Mouse (Mus musculus) forebrain, embryonic 11.5 days (tissue): ENCODE results near the gene Arid1a. TPM values are rescaled to one million over a fixed set of nuclear protein-coding genes. Genes with fewer than 3 reads are reported as not detected.

ENCODE experiments used
- ATAC-seq: fragments of 200-750 bp; cut with Nextera tagmentation; replicated peaks from 2 replicates; pipeline ENCODE4 v1.8.0; 2017; ENCODE audit warnings: moderate TSS enrichment; ENCODE audit not compliant: low FRiP score
- DNase-seq: peaks from one replicate; pipeline ENCODE4 v3.0.0-alpha.2; 2017; ENCODE audit warnings: low spot score
- H3K27ac ChIP-seq: fragments of 300-500 bp; sonication (generic); 2 replicates; pipeline ENCODE4 v1.5.1; 2014; ENCODE audit warnings: low read depth, low read length
- H3K27me3 ChIP-seq: fragments of 300-500 bp; sonication (generic); 2 replicates; pipeline ENCODE4 v1.6.1; 2014; ENCODE audit warnings: mild to moderate bottlenecking, low read length, mixed read lengths; ENCODE audit not compliant: control insufficient read depth, insufficient read depth
- H3K36me3 ChIP-seq: fragments of 300-500 bp; sonication (generic); 2 replicates; pipeline ENCODE4 v1.6.1; 2014; ENCODE audit warnings: mild to moderate bottlenecking, low read length, moderate library complexity, mixed read lengths; ENCODE audit not compliant: control insufficient read depth, insufficient read depth
- H3K4me1 ChIP-seq: fragments of 300-500 bp; sonication (generic); replicated peaks from 2 replicates; pipeline ENCODE4 v1.6.1; 2014; ENCODE audit warnings: low read length, mixed read lengths; ENCODE audit not compliant: control insufficient read depth, insufficient read depth
- H3K4me2 ChIP-seq: fragments of 300-500 bp; sonication (generic); 2 replicates; pipeline ENCODE4 v1.6.1; 2014; ENCODE audit warnings: low read depth, mild to moderate bottlenecking, low read length, moderate library complexity, mixed read lengths; ENCODE audit not compliant: severe bottlenecking
- H3K4me3 ChIP-seq: fragments of 300-500 bp; sonication (generic); 2 replicates; pipeline ENCODE4 v1.5.1; 2014; ENCODE audit warnings: low read depth, low read length
- H3K9ac ChIP-seq: fragments of 300-500 bp; sonication (generic); 2 replicates; pipeline ENCODE4 v1.6.1; 2014; ENCODE audit warnings: low read length
- H3K9me3 ChIP-seq: fragments of 300-500 bp; sonication (generic); 2 replicates; pipeline ENCODE4 v1.6.1; 2016; ENCODE audit warnings: low read length, mixed read lengths; ENCODE audit not compliant: control insufficient read depth
- WGBS: fragments of 180-500 bp; shearing (Covaris S2); extraction: QIAGEN DNeasy Blood & Tissue Kit; methylation state at CpG from one replicate; pipeline ENCODE4 v1.1.7; 2014; 5-methylcytosine and 5-hydroxymethylcytosine counted together
- polyA plus RNA-seq: library from polyadenylated mRNA; unstranded; fragments of >200 nt; fragmentation: Nextera tagmentation; extraction: Ambion mirVana; gene quantifications from 2 replicates; pipeline ENCODE4 v1.2.1, GENCODE M21; 2014

Arid1a gene
- polyA plus RNA-seq, 1 experiment from 2014 or later, result 56.6 TPM

- peaks cover 17% of the 10 kb centered on the region for H3K4me1 ChIP-seq
- peak overlapping the region; percentile 79 for H3K4me2 ChIP-seq
- no peak for ATAC-seq
- no peaks in the 10 kb centered on the region; the same call in 1 of the 2 replicates for H3K36me3 ChIP-seq
- peak overlapping the region; percentile 100 for H3K9ac ChIP-seq
- H3K27me3 ChIP-seq, result no peaks in the 10 kb centered on the region
- H3K4me3 ChIP-seq, result peak overlapping the region; percentile 100
- DNase-seq, result no peak
- no peak overlapping the region for H3K27ac ChIP-seq
- no peaks in the 10 kb centered on the region for H3K9me3 ChIP-seq
- 53% methylated on average over 7 of the region's 7 CpGs for WGBS
These were observed 6.3 kb downstream of the Arid1a start for GRCm38 (mm10) chr4:133750184-133750775.

DNA sequence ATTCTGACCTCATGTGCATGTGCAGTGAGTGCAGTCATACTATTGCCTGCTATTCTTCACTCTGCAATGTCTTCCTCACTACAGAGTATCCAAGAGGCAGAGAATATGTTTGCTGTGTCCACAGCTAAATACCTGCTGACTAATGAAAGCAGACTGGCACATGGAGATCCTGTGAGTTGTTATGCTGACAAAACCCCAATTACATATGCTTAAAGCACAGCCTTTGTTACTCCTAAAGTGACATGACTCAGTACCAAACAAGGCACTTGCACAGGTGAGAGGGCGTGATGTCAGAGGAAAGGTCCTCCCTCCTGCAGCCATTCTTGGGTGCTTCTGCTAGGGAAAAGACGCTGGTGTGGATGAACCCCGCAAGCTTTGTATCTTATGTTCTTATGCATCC is 21.3 kb downstream of the Arid1a start:
- Histone ChIP-seq H3K4me1 (peaks cover 22% of the 10 kb centered on the region), H3K36me3 (no peaks in the 10 kb centered on the region; the same call in 1 of the 2 replicates)

DNA sequence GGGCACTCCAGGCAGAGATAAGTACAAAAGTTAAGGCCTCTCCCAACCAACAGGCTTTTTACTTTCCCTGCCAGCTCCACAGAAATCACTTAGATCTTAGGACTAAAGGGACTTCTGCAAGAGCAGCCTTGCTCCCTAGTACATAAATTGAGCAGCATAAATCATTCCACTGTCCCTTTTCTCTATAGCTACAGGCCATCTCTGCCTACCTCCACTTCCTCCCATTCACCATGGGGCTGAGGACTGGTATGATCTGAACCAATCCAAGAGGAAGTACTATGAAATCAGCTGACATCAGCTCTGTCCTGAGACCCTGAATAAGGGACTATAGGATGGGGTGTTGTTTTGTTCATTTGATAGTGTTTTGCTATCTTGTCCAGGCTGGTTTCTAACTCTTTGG is 26.4 kb downstream of the Arid1a start:
- Histone ChIP-seq H3K9ac (peak overlapping the region; percentile 4; the same call in 1 of the 2 replicates), H3K4me1 (peaks cover 34% of the 10 kb centered on the region), H3K4me3 (no peak overlapping the region), H3K9me3 (no peaks in the 10 kb centered on the region), H3K27ac (peak overlapping the region; percentile 73), H3K4me2 (peak overlapping the region; percentile 36), H3K27me3 (no peaks in the 10 kb centered on the region), H3K36me3 (no peaks in the 10 kb centered on the region)
- ATAC-seq, result 0 out of 2 replicates have a peak, but pooled peaks have one; percentile 26
- DNase-seq, result no peak

More for the DNA sequence above, 21.3 kb downstream of the Arid1a start:
- WGBS, result 88% methylated on average over 3 of the region's 3 CpGs
- no peak for DNase-seq
- Histone ChIP-seq H3K4me3 (no peak overlapping the region), H3K4me2 (no peak overlapping the region), H3K9ac (no peak overlapping the region), H3K27me3 (no peaks in the 10 kb centered on the region), H3K9me3 (no peaks in the 10 kb centered on the region), H3K27ac (no peak overlapping the region)
- no peak for ATAC-seq

- H3K9ac ChIP-seq, result peak overlapping the region; percentile 4; the same call in 1 of the 2 replicates
- DNase-seq (peak; percentile 85), ATAC-seq (peak; percentile 91)
- WGBS, result 12% methylated on average over 16 of the region's 16 CpGs
- peak overlapping the region; percentile 9 for H3K4me3 ChIP-seq
- no peaks in the 10 kb centered on the region for H3K36me3 ChIP-seq
- peak overlapping the region; percentile 73 for H3K27ac ChIP-seq
- no peaks in the 10 kb centered on the region for H3K9me3 ChIP-seq
- H3K4me1 ChIP-seq, result peaks cover 34% of the 10 kb centered on the region
- no peaks in the 10 kb centered on the region for H3K27me3 ChIP-seq
- H3K4me2 ChIP-seq, result peak overlapping the region; percentile 36
These were observed 27.0 kb downstream of the Arid1a start for GRCm38 (mm10) chr4:133729541-133730093.

- Histone ChIP-seq H3K4me1 (peaks cover 30% of the 10 kb centered on the region), H3K27me3 (no peaks in the 10 kb centered on the region), H3K27ac (no peak overlapping the region; the same call in 1 of the 2 replicates), H3K36me3 (no peaks in the 10 kb centered on the region), H3K4me2 (0 out of 2 replicates have a peak overlapping the region, but pooled peaks have one; percentile 36), H3K9ac (no peak overlapping the region), H3K9me3 (no peaks in the 10 kb centered on the region), H3K4me3 (no peak overlapping the region)
- ATAC-seq (no peak), DNase-seq (no peak)
- WGBS, result 81% methylated on average over 6 of the region's 6 CpGs
These were observed 27.6 kb downstream of the Arid1a start for GRCm38 (mm10) chr4:133729007-133729406.

DNA sequence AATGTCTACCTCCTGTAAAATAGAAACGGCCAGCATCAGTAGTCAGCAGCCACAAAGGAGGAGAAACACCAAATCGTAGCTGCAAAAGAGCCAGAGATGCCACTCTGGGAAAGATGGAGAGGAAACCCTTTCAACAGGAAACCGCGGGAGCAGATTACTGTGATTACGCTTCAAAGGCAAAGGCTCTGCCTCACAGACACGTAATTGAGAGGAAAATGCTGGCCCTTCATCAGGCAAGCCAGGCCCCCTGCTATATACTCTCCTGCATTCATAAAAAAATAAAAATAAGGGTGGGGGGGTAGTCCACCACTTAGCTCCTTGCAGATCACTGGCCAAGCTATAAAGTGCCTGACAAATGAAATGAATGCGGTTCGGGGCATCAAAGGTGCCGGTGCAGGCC is 28.3 kb downstream of the Arid1a start:
- Histone ChIP-seq H3K4me2 (no peak overlapping the region), H3K4me3 (no peak overlapping the region), H3K36me3 (no peaks in the 10 kb centered on the region; the same call in 1 of the 2 replicates), H3K27me3 (no peaks in the 10 kb centered on the region), H3K9me3 (no peaks in the 10 kb centered on the region), H3K4me1 (peaks cover 24% of the 10 kb centered on the region), H3K9ac (no peak overlapping the region; the same call in 1 of the 2 replicates), H3K27ac (no peak overlapping the region)
- DNase-seq (no peak), ATAC-seq (no peak)
- WGBS, result 40% methylated on average over 9 of the region's 9 CpGs

GRCm38 (mm10) chr4:133725706-133726105 is 30.9 kb downstream of the Arid1a start:
- Histone ChIP-seq H3K27me3 (no peaks in the 10 kb centered on the region), H3K9me3 (no peaks in the 10 kb centered on the region), H3K36me3 (peaks cover 8% of the 10 kb centered on the region; the same call in 1 of the 2 replicates), H3K4me3 (no peak overlapping the region), H3K4me2 (no peak overlapping the region), H3K27ac (no peak overlapping the region), H3K4me1 (peaks cover 18% of the 10 kb centered on the region), H3K9ac (no peak overlapping the region)
- DNase-seq (no peak), ATAC-seq (no peak)
- WGBS, result 86% methylated on average over 2 of the region's 2 CpGs

GRCm38 (mm10) chr4:133719791-133720190 is 36.8 kb downstream of the Arid1a start:
- H3K27ac ChIP-seq, result no peak overlapping the region
- ATAC-seq, result no peak
- H3K9ac ChIP-seq, result no peak overlapping the region
- no peak overlapping the region for H3K4me3 ChIP-seq
- 94% methylated on average over 3 of the region's 3 CpGs for WGBS
- DNase-seq, result no peak
- no peaks in the 10 kb centered on the region for H3K9me3 ChIP-seq
- no peak overlapping the region for H3K4me2 ChIP-seq
- H3K4me1 ChIP-seq, result no peaks in the 10 kb centered on the region
- peaks cover 23% of the 10 kb centered on the region; the same call in 1 of the 2 replicates for H3K36me3 ChIP-seq
- H3K27me3 ChIP-seq, result no peaks in the 10 kb centered on the region
